Mouse (Mus musculus) liver, adult 2 months (tissue): Measurements from ENCODE around the gene Fgfr2. TPM values are rescaled to one million over a fixed set of nuclear protein-coding genes. Genes with fewer than 3 reads are reported as not detected.
A peak's percentile ranks its signal among the peaks of the same experiment; 100 is the strongest.

ENCODE experiments used
- DNase-seq: peaks from one replicate; pipeline ENCODE4 v3.0.0-alpha.2; 2011; ENCODE audit warnings: low read depth, low spot score; ENCODE audit errors: extremely low read depth
- H3K27ac ChIP-seq: fragments of 200-500 bp; replicated peaks from 2 replicates; pipeline ENCODE4 v1.5.1; 2012; ENCODE audit warnings: low read depth, mild to moderate bottlenecking, control low read depth, inconsistent platforms, low read length; ENCODE audit not compliant: insufficient read depth
- H3K27me3 ChIP-seq: fragments of 200-500 bp; 2 replicates; pipeline ENCODE4 v1.6.1; 2012; ENCODE audit warnings: mild to moderate bottlenecking, moderate library complexity, low read length, inconsistent platforms; ENCODE audit not compliant: control insufficient read depth, insufficient read depth
- H3K36me3 ChIP-seq: fragments of 200-500 bp; 2 replicates; pipeline ENCODE4 v1.6.1; 2012; ENCODE audit warnings: low read length, inconsistent platforms; ENCODE audit not compliant: control insufficient read depth, insufficient read depth
- H3K4me1 ChIP-seq: fragments of 200-500 bp; 2 replicates; pipeline ENCODE4 v1.6.1; 2011; ENCODE audit warnings: low read length; ENCODE audit not compliant: control insufficient read depth, insufficient read depth
- H3K4me3 ChIP-seq: fragments of 200-500 bp; 2 replicates; pipeline ENCODE4 v1.5.1; 2011; ENCODE audit warnings: low read depth, mild to moderate bottlenecking, control low read depth, low read length, moderate library complexity; ENCODE audit not compliant: insufficient read depth
- H3K79me2 ChIP-seq: fragments of 200-500 bp; 2 replicates; pipeline ENCODE4 v1.6.1; 2012; ENCODE audit warnings: inconsistent platforms, mild to moderate bottlenecking, low read length, moderate library complexity; ENCODE audit not compliant: control insufficient read depth, insufficient read depth
- H3K9ac ChIP-seq: fragments of 200-500 bp; 2 replicates; pipeline ENCODE4 v1.6.1; 2012; ENCODE audit warnings: low read depth, mild to moderate bottlenecking, control low read depth, inconsistent platforms, low read length
- CTCF ChIP-seq: fragments of 200-500 bp; IDR thresholded peaks from 2 replicates; pipeline ENCODE4 v1.5.1; 2011; ENCODE audit warnings: low read depth, low read length, control low read depth
- POLR2A ChIP-seq: fragments of 200-500 bp; IDR thresholded peaks from 2 replicates; pipeline ENCODE4 v1.6.1; 2011; ENCODE audit warnings: low read length, control low read depth; ENCODE audit not compliant: insufficient read depth; ENCODE audit errors: extremely low read depth
- WGBS: fragments of 180-500 bp; shearing (Covaris S2); methylation state at CpG from one replicate; pipeline ENCODE4 v1.1.7; 2018; 5-methylcytosine and 5-hydroxymethylcytosine counted together
- polyA plus RNA-seq: library from polyadenylated mRNA; depleted of rRNA; stranded (reverse); fragments of >200 nt; gene quantifications from 2 replicates; pipeline ENCODE4 v1.2.3, GENCODE M21; 2012
- total RNA-seq: library from RNA; depleted of rRNA; stranded (reverse); fragments of >200 nt; gene quantifications from 2 replicates; pipeline ENCODE4 v1.2.3, GENCODE M21; 2014

Gene Fgfr2
- total and polyA plus RNA-seq, 2 experiments, result 16.7 to 35.2 TPM

DNA sequence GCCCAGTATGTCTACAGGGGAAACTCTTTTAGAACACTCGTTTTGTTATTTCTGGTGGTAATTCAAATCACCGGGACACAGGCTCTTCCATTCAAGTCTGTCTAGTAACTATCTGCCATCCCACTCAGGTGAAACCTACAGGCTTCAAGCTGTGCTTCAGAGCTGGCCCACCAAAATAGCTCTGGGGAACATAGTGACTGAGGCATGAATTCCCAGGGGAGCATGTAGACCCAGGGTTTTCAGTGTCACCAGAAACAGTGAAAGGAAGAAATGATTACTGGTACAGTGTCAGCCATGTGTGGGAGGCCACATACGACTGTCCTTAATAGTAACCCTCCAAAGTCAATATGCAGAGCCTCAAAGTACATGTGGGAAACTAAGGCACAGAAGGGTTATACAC is 841.0 kb downstream of the Fgfr2 start:
- Histone ChIP-seq H3K27ac (no peak overlapping the region), H3K36me3 (no peaks in the 10 kb centered on the region), H3K4me3 (no peak overlapping the region), H3K27me3 (no peaks in the 10 kb centered on the region), H3K9ac (no peak overlapping the region), H3K79me2 (no peaks in the 10 kb centered on the region), H3K4me1 (peaks cover 17% of the 10 kb centered on the region)
- WGBS, result 86% methylated on average over 3 of the region's 3 CpGs
- DNase-seq, result no peak
- TF ChIP-seq POLR2A (no peak), CTCF (no peak)

GRCm38 (mm10) chr7:132281753-132282152 is 841.4 kb downstream of the Fgfr2 start:
- Histone ChIP-seq H3K36me3 (no peaks in the 10 kb centered on the region), H3K79me2 (no peaks in the 10 kb centered on the region), H3K9ac (no peak overlapping the region), H3K4me1 (peaks cover 14% of the 10 kb centered on the region), H3K4me3 (no peak overlapping the region), H3K27ac (no peak overlapping the region), H3K27me3 (no peaks in the 10 kb centered on the region)
- no peak for DNase-seq
- TF ChIP-seq CTCF, result no peak
- no peak for TF ChIP-seq POLR2A
- WGBS, result 81% methylated on average over 4 of the region's 4 CpGs

DNA sequence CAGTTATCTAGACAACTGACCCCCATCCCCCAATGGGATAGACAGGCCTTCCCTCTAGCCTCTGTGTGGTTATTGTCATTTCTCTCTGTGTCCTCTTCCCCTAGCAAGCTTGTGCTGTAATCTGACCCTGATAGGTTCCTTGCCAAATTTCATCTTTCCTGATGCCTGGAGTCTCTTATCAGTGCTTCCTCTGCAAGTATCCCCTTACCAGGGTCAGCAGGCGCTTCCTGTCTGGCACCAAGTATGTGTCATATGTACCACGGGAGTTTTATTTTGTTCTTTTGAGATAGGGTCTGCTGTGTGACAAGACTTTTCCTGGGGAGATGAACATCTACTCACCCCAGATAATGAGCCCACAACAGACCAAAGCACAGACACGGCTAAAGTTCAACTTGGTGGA is 844.5 kb downstream of the Fgfr2 start:
- 72% methylated on average over 3 of the region's 3 CpGs for WGBS
- peak overlapping the region; percentile 72; the same call in 1 of the 2 replicates for H3K27ac ChIP-seq
- no peaks in the 10 kb centered on the region; the same call in 1 of the 2 replicates for H3K79me2 ChIP-seq
- H3K4me3 ChIP-seq, result no peak overlapping the region
- peaks cover 10% of the 10 kb centered on the region for H3K4me1 ChIP-seq
- TF ChIP-seq CTCF (no peak), POLR2A (no peak)
- H3K36me3 ChIP-seq, result no peaks in the 10 kb centered on the region
- no peak overlapping the region for H3K9ac ChIP-seq
- no peaks in the 10 kb centered on the region for H3K27me3 ChIP-seq
- peak; percentile 55 for DNase-seq

DNA sequence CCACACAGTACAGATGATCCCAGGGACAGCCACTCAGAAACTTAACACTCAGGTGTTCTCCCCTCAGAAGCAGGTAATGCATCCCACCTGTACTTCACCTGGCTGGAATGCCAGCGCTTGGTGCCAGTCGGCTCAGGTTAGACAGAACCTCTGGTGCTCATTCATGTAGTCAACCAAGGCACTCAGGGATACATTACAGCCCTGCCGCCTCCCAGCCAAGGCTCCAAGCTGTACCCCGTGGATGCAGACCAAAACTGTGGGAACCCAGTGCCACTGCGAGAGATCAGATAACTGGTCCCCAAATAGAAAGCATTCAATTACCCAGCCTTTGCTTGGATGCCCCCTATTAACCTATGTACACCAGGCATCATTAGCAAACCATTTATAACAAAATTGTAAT is 846.9 kb downstream of the Fgfr2 start:
- 92% methylated on average over 5 of the region's 5 CpGs for WGBS
- H3K36me3 ChIP-seq, result no peaks in the 10 kb centered on the region

GRCm38 (mm10) chr7:132273741-132274513 is 849.2 kb downstream of the Fgfr2 start:
- Histone ChIP-seq H3K4me1 (peaks cover 12% of the 10 kb centered on the region), H3K79me2 (no peaks in the 10 kb centered on the region; the same call in 1 of the 2 replicates), H3K27ac (no peak overlapping the region), H3K36me3 (peaks cover 1% of the 10 kb centered on the region), H3K9ac (no peak overlapping the region), H3K27me3 (no peaks in the 10 kb centered on the region), H3K4me3 (no peak overlapping the region)
- WGBS, result 78% methylated on average over 2 of the region's 2 CpGs
- TF ChIP-seq POLR2A, result no peak
- no peak for TF ChIP-seq CTCF
- no peak for DNase-seq

More for the DNA sequence above, 846.9 kb downstream of the Fgfr2 start:
- no peak for TF ChIP-seq POLR2A
- DNase-seq, result no peak
- Histone ChIP-seq H3K27me3 (no peaks in the 10 kb centered on the region), H3K79me2 (no peaks in the 10 kb centered on the region; the same call in 1 of the 2 replicates), H3K27ac (no peak overlapping the region), H3K9ac (no peak overlapping the region), H3K4me3 (no peak overlapping the region), H3K4me1 (peaks cover 7% of the 10 kb centered on the region)

GRCm38 (mm10) chr7:132272984-132273383 is 850.2 kb downstream of the Fgfr2 start:
- H3K79me2 ChIP-seq, result no peaks in the 10 kb centered on the region; the same call in 1 of the 2 replicates
- no peak for TF ChIP-seq CTCF
- TF ChIP-seq POLR2A, result no peak
- H3K9ac ChIP-seq, result no peak overlapping the region
- H3K27me3 ChIP-seq, result no peaks in the 10 kb centered on the region
- WGBS, result 99% methylated on average over 5 of the region's 5 CpGs
- no peak overlapping the region for H3K27ac ChIP-seq
- H3K4me1 ChIP-seq, result peaks cover 9% of the 10 kb centered on the region
- no peak for DNase-seq
- H3K4me3 ChIP-seq, result no peak overlapping the region
- peaks cover 1% of the 10 kb centered on the region for H3K36me3 ChIP-seq
